Mouse (Mus musculus): Measurements from ENCODE around the gene Itpkc. TPM values are rescaled to one million over a fixed set of nuclear protein-coding genes. Genes with fewer than 3 reads are reported as not detected.

The Itpkc gene
- polyA plus RNA-seq, 1 experiment from 2014 or later = 11.6 TPM

DNA sequence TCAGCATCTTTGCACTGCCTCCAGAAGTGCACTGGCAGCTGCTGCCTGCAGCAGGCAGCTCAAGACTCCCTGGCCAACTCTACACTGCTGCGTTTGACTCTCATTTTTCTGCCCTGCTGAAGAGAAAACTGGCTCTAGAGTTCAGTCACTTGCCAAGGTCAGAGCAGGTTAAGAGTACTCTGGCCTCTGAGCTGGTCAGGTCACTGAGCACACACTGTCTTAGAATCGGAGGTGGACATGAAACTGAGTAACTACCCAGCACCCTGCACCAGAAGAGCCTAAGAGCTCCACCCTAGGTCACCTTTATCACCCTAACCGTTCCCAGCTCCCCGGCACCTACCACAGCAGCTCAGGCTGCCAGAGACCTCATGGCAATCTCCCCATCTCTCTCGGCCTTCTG is 42.5 kb downstream of the Itpkc start:
- no peaks in the 10 kb centered on the region for H3K9me3 ChIP-seq (ENCODE audit: control insufficient read depth, low read length)
- no peak for DNase-seq (ENCODE audit: low spot score)
- H3K36me3 ChIP-seq (ENCODE audit: control insufficient read depth, insufficient read depth, low read length) = peaks cover 28% of the 10 kb centered on the region
- no peak overlapping the region for H3K9ac ChIP-seq (ENCODE audit: low read length)
- no peak for ATAC-seq (ENCODE audit: low FRiP score, low TSS enrichment)
- H3K27ac ChIP-seq (replicated peaks) = no peak overlapping the region
- H3K27me3 ChIP-seq (ENCODE audit: control insufficient read depth, insufficient read depth, low read length) = no peaks in the 10 kb centered on the region
- no peak overlapping the region for H3K4me3 ChIP-seq (ENCODE audit: low read depth, low read length)
- no peak overlapping the region for H3K4me2 ChIP-seq (replicated peaks; ENCODE audit: low read depth)
- no peak for TF ChIP-seq CTCF (IDR thresholded peaks at IDR 0.05; ENCODE audit: low read depth)
- no peak for TF ChIP-seq EP300 (optimal IDR thresholded peaks at IDR 0.05)
- whole genome bisulfite sequencing = 88% methylated on average over 5 of the region's 5 CpGs
- no peaks in the 10 kb centered on the region for H3K4me1 ChIP-seq (replicated peaks; ENCODE audit: control insufficient read depth, insufficient read depth)

GRCm38 (mm10) chr7:27184964-27185363 is 43.5 kb downstream of the Itpkc start:
- WGBS = 56% methylated on average over 3 of the region's 3 CpGs
- DNase-seq (ENCODE audit: low spot score) (peak; percentile 61), ATAC-seq (ENCODE audit: low FRiP score, low TSS enrichment) (no peak)

DNA sequence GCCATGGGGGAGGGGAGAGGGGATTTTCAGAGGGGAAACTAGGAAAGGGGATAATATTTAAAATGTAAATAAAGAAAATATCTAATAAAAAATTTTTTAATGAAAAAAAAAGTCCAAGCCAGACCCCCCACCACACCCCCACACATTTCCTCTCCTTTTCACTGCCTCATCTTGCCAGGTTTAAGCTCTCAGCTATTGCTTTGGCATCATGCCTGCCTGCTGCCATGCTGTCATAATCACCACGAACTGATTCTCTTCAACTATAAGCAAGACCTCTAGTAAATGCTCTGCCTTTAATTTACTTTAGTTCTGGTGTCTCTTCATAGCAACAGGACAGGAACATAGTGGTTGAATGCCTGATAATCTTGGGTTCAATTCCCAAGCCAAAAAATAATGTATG is 46.0 kb downstream of the Itpkc start:
- no peak overlapping the region for H3K4me3 ChIP-seq (ENCODE audit: low read depth, low read length)
- no peak overlapping the region for H3K9ac ChIP-seq (ENCODE audit: low read length)
- ATAC-seq (ENCODE audit: low FRiP score, low TSS enrichment) (no peak), DNase-seq (ENCODE audit: low spot score) (no peak)
- H3K27ac ChIP-seq (replicated peaks) = no peak overlapping the region
- TF ChIP-seq EP300 (optimal IDR thresholded peaks at IDR 0.05) = no peak
- no peak for TF ChIP-seq CTCF (IDR thresholded peaks at IDR 0.05; ENCODE audit: low read depth)
- H3K36me3 ChIP-seq (ENCODE audit: control insufficient read depth, insufficient read depth, low read length) = peaks cover 14% of the 10 kb centered on the region
- H3K4me1 ChIP-seq (replicated peaks; ENCODE audit: control insufficient read depth, insufficient read depth) = no peaks in the 10 kb centered on the region; the same call in 1 of the 2 replicates
- WGBS = 53% methylated on average over 1 of the region's 1 CpGs
- H3K27me3 ChIP-seq (ENCODE audit: control insufficient read depth, insufficient read depth, low read length) = no peaks in the 10 kb centered on the region
- H3K9me3 ChIP-seq (ENCODE audit: control insufficient read depth, low read length) = no peaks in the 10 kb centered on the region
- no peak overlapping the region for H3K4me2 ChIP-seq (replicated peaks; ENCODE audit: low read depth)

More at GRCm38 (mm10) chr7:27184964-27185363, 43.5 kb downstream of the Itpkc start:
- H3K27ac ChIP-seq (replicated peaks) = no peak overlapping the region
- no peak overlapping the region for H3K4me3 ChIP-seq (ENCODE audit: low read depth, low read length)
- no peak overlapping the region for H3K9ac ChIP-seq (ENCODE audit: low read length)
- no peaks in the 10 kb centered on the region for H3K9me3 ChIP-seq (ENCODE audit: control insufficient read depth, low read length)
- H3K36me3 ChIP-seq (ENCODE audit: control insufficient read depth, insufficient read depth, low read length) = peaks cover 25% of the 10 kb centered on the region
- no peak overlapping the region for H3K4me2 ChIP-seq (replicated peaks; ENCODE audit: low read depth)
- no peaks in the 10 kb centered on the region for H3K4me1 ChIP-seq (replicated peaks; ENCODE audit: control insufficient read depth, insufficient read depth)
- TF ChIP-seq CTCF (IDR thresholded peaks at IDR 0.05; ENCODE audit: low read depth) = peak; percentile 80
- TF ChIP-seq EP300 (optimal IDR thresholded peaks at IDR 0.05) = no peak
- no peaks in the 10 kb centered on the region for H3K27me3 ChIP-seq (ENCODE audit: control insufficient read depth, insufficient read depth, low read length)

DNA sequence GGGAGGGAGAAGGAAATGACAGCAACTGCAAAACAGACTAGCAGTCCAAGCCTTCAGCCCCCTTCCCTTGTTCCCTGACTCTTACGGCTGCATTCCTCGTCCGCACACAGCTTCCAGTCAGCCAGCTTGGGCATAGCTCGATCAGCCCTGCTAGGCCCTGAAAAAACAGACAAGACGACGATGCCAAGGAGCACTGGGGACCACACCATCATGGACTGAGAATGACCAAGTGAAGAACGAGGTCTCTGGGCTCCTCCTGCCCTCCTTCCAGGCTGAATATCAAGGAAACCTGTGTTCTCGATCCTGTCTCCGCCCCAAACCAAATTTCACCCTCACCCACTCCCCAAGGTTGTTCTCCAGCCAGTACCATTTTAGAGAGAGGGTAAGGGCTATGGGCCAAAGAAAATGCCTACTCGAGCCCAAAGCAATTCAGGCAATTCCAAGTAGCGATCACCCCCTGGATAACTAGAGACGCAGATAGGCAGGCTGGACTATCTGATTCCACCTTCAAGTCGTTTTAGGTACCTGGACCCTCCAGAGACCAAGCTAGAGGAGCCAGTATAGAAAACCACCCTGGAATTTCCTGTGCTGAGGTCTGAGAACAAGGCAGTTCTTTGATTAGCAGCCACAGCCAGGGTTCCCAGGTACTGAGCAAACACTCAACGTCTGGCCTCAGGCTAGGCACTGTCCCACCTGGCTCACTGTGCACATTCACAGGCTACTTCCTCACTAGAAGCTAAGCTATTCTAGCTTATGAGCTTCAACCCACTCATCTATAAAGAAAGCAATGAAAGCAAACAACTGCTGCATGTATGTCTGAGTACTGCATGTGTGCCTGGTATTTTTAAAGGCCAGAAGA is 47.4 kb downstream of the Itpkc start, which contains the start of the genes Gm21983 and Mia:
TSS of gene Gm21983 (minus strand) at position 250 of the 859 bp plus-strand sequence.
TSS of gene Mia (minus strand) at position 321 of the 859 bp plus-strand sequence.
- peaks cover 10% of the 10 kb centered on the region for H3K36me3 ChIP-seq (ENCODE audit: control insufficient read depth, insufficient read depth, low read length)
- no peak within 1 kb of the TSS for H3K9ac ChIP-seq (ENCODE audit: low read length)
- no peak within 1 kb of the TSS for H3K4me2 ChIP-seq (replicated peaks; ENCODE audit: low read depth)
- H3K27me3 ChIP-seq (ENCODE audit: control insufficient read depth, insufficient read depth, low read length) = no peaks in the 10 kb centered on the region
- H3K9me3 ChIP-seq (ENCODE audit: control insufficient read depth, low read length) = no peaks in the 10 kb centered on the region
- 63% methylated on average over 14 of the region's 14 CpGs for WGBS
- no peak for TF ChIP-seq CTCF (IDR thresholded peaks at IDR 0.05; ENCODE audit: low read depth)
- no peak for TF ChIP-seq EP300 (optimal IDR thresholded peaks at IDR 0.05)
- ATAC-seq (ENCODE audit: low FRiP score, low TSS enrichment) (no peak), DNase-seq (ENCODE audit: low spot score) (peak; percentile 54)
- H3K27ac ChIP-seq (replicated peaks) = peak within 1 kb of the TSS; percentile 67
- no peaks in the 10 kb centered on the region; the same call in 1 of the 2 replicates for H3K4me1 ChIP-seq (replicated peaks; ENCODE audit: control insufficient read depth, insufficient read depth)
- no peak within 1 kb of the TSS for H3K4me3 ChIP-seq (ENCODE audit: low read depth, low read length)

- Histone ChIP-seq H3K27me3 (ENCODE audit: control insufficient read depth, insufficient read depth, low read length) (no peaks in the 10 kb centered on the region), H3K9ac (ENCODE audit: low read length) (no peak overlapping the region), H3K27ac (replicated peaks) (no peak overlapping the region), H3K4me3 (ENCODE audit: low read depth, low read length) (no peak overlapping the region), H3K9me3 (ENCODE audit: control insufficient read depth, low read length) (no peaks in the 10 kb centered on the region), H3K36me3 (ENCODE audit: control insufficient read depth, insufficient read depth, low read length) (peaks cover 2% of the 10 kb centered on the region; the same call in 1 of the 2 replicates), H3K4me2 (replicated peaks; ENCODE audit: low read depth) (no peak overlapping the region), H3K4me1 (replicated peaks; ENCODE audit: control insufficient read depth, insufficient read depth) (no peaks in the 10 kb centered on the region; the same call in 1 of the 2 replicates)
- ATAC-seq (ENCODE audit: low FRiP score, low TSS enrichment) (no peak), DNase-seq (ENCODE audit: low spot score) (peak; percentile 64)
- 33% methylated on average over 5 of the region's 5 CpGs for WGBS
- TF ChIP-seq CTCF (IDR thresholded peaks at IDR 0.05; ENCODE audit: low read depth) = no peak
- TF ChIP-seq EP300 (optimal IDR thresholded peaks at IDR 0.05) = no peak
Observed at GRCm38 (mm10) chr7:27180036-27180435, 48.4 kb downstream of the Itpkc start.
